Mouse (Mus musculus) lung, postnatal 0 days (tissue): ENCODE measurements around the gene Gm8947. TPM values are rescaled to one million over a fixed set of nuclear protein-coding genes. Genes with fewer than 3 reads are reported as not detected.

Experiments used
- ATAC-seq: fragments of 200-750 bp; cut with Nextera tagmentation; 2 replicates; pipeline ENCODE4 v1.8.0; 2017; ENCODE audit warnings: moderate library complexity
- DNase-seq: peaks from one replicate; pipeline ENCODE4 v3.0.0-alpha.2; 2016; ENCODE audit warnings: low spot score
- H3K27ac ChIP-seq: fragments of 300-500 bp; sonication (generic); 2 replicates; pipeline ENCODE4 v1.5.1; 2014; ENCODE audit warnings: antibody characterized with exemption, mild to moderate bottlenecking, low read length, mixed read lengths
- H3K27me3 ChIP-seq: fragments of 300-500 bp; sonication (generic); replicated peaks from 2 replicates; pipeline ENCODE4 v1.6.1; 2014; ENCODE audit warnings: low read length, mixed read lengths; ENCODE audit not compliant: insufficient read depth
- H3K36me3 ChIP-seq: fragments of 300-500 bp; sonication (generic); 2 replicates; pipeline ENCODE4 v1.6.1; 2014; ENCODE audit warnings: low read length, mixed read lengths; ENCODE audit not compliant: insufficient read depth
- H3K4me1 ChIP-seq: fragments of 300-500 bp; sonication (generic); 2 replicates; pipeline ENCODE4 v1.6.1; 2014; ENCODE audit warnings: antibody characterized with exemption, low read depth, low read length, mixed read lengths; ENCODE audit not compliant: insufficient read depth
- H3K4me2 ChIP-seq: fragments of 300-500 bp; sonication (generic); replicated peaks from 2 replicates; pipeline ENCODE4 v1.6.1; 2014; ENCODE audit warnings: low read depth, mild to moderate bottlenecking, low read length, moderate library complexity, mixed read lengths
- H3K4me3 ChIP-seq: fragments of 300-500 bp; sonication (generic); 2 replicates; pipeline ENCODE4 v1.5.1; 2014; ENCODE audit warnings: low read depth, low read length
- H3K9ac ChIP-seq: fragments of 300-500 bp; sonication (generic); replicated peaks from 2 replicates; pipeline ENCODE4 v1.6.1; 2014; ENCODE audit warnings: low read depth, mild to moderate bottlenecking
- H3K9me3 ChIP-seq: fragments of 300-500 bp; sonication (generic); 2 replicates; pipeline ENCODE4 v1.6.1; 2016; ENCODE audit warnings: low read length, mixed read lengths
- CTCF ChIP-seq: IDR thresholded peaks from 2 replicates; pipeline ENCODE4 v1.5.1; 2016; ENCODE audit warnings: antibody characterized with exemption, mild to moderate bottlenecking
- EP300 ChIP-seq: IDR thresholded peaks from 2 replicates; pipeline ENCODE4 v1.6.1; 2016; ENCODE audit warnings: antibody characterized with exemption, mild to moderate bottlenecking, control low read depth
- WGBS: fragments of 180-500 bp; shearing (Covaris S2); extraction: QIAGEN DNeasy Blood & Tissue Kit; methylation state at CpG from one replicate; pipeline ENCODE4 v1.1.7; 2014; 5-methylcytosine and 5-hydroxymethylcytosine counted together
- polyA plus RNA-seq: library from polyadenylated mRNA; unstranded; fragments of >200 nt; fragmentation: Nextera tagmentation; extraction: Ambion mirVana; gene quantifications from 2 replicates; pipeline ENCODE4 v1.2.1, GENCODE M21; 2015

Gm8947 gene
- polyA plus RNA-seq, 1 experiment from 2014 or later: not detected

- DNase-seq: peak; percentile 10
- H3K9ac ChIP-seq: no peak overlapping the region
- H3K27ac ChIP-seq: no peak overlapping the region
- ATAC-seq: no peak
- H3K27me3 ChIP-seq: no peaks in the 10 kb centered on the region
- no peak overlapping the region for H3K4me3 ChIP-seq
- H3K36me3 ChIP-seq: no peaks in the 10 kb centered on the region
- TF ChIP-seq CTCF (no peak), EP300 (no peak)
- H3K9me3 ChIP-seq: no peaks in the 10 kb centered on the region
- H3K4me1 ChIP-seq: no peaks in the 10 kb centered on the region; the same call in 1 of the 2 replicates
- 29% methylated on average over 12 of the region's 12 CpGs for WGBS
- H3K4me2 ChIP-seq: no peak overlapping the region
Measured at GRCm38 (mm10) chr1:151167297-151168047, 24.7 kb upstream of the Gm8947 start.

- WGBS: 58% methylated on average over 3 of the region's 3 CpGs
- H3K9me3 ChIP-seq: no peaks in the 10 kb centered on the region
Measured at GRCm38 (mm10) chr1:151168637-151169036, 23.5 kb upstream of the Gm8947 start.

GRCm38 (mm10) chr1:151171572-151172461 is 20.4 kb upstream of the Gm8947 start:
- H3K4me1 ChIP-seq: no peaks in the 10 kb centered on the region; the same call in 1 of the 2 replicates
- no peak for TF ChIP-seq CTCF
- no peak for TF ChIP-seq EP300
- no peaks in the 10 kb centered on the region for H3K9me3 ChIP-seq
- no peak overlapping the region for H3K27ac ChIP-seq
- no peak overlapping the region for H3K4me2 ChIP-seq
- H3K9ac ChIP-seq: no peak overlapping the region
- H3K27me3 ChIP-seq: no peaks in the 10 kb centered on the region
- H3K4me3 ChIP-seq: no peak overlapping the region
- H3K36me3 ChIP-seq: no peaks in the 10 kb centered on the region
- 79% methylated on average over 2 of the region's 2 CpGs for WGBS
- ATAC-seq: no peak
- DNase-seq: no peak

More at GRCm38 (mm10) chr1:151168637-151169036, 23.5 kb upstream of the Gm8947 start:
- H3K36me3 ChIP-seq: no peaks in the 10 kb centered on the region
- DNase-seq (no peak), ATAC-seq (no peak)
- H3K4me1 ChIP-seq: no peaks in the 10 kb centered on the region; the same call in 1 of the 2 replicates
- no peak overlapping the region for H3K27ac ChIP-seq
- TF ChIP-seq CTCF (no peak), EP300 (no peak)
- no peak overlapping the region for H3K4me3 ChIP-seq
- no peaks in the 10 kb centered on the region for H3K27me3 ChIP-seq
- H3K9ac ChIP-seq: no peak overlapping the region
- no peak overlapping the region for H3K4me2 ChIP-seq

GRCm38 (mm10) chr1:151177030-151177936 is 14.9 kb upstream of the Gm8947 start:
- Histone ChIP-seq H3K9me3 (no peaks in the 10 kb centered on the region), H3K27ac (no peak overlapping the region), H3K36me3 (no peaks in the 10 kb centered on the region), H3K9ac (no peak overlapping the region), H3K4me2 (peak overlapping the region; percentile 33; the same call in 1 of the 2 replicates), H3K4me3 (no peak overlapping the region), H3K27me3 (no peaks in the 10 kb centered on the region), H3K4me1 (peaks cover 3% of the 10 kb centered on the region; the same call in 1 of the 2 replicates)
- ATAC-seq: peak; percentile 81
- DNase-seq: peak; percentile 65
- TF ChIP-seq CTCF (no peak), EP300 (no peak)
- WGBS: 9% methylated on average over 10 of the region's 10 CpGs

- TF ChIP-seq CTCF: no peak
- TF ChIP-seq EP300: no peak
- Histone ChIP-seq H3K4me1 (peaks cover 3% of the 10 kb centered on the region; the same call in 1 of the 2 replicates), H3K4me2 (peak overlapping the region; percentile 33; the same call in 1 of the 2 replicates), H3K9ac (no peak overlapping the region), H3K36me3 (no peaks in the 10 kb centered on the region), H3K27me3 (no peaks in the 10 kb centered on the region), H3K27ac (no peak overlapping the region), H3K9me3 (no peaks in the 10 kb centered on the region), H3K4me3 (no peak overlapping the region)
- DNase-seq (no peak), ATAC-seq (no peak; the same call in 1 of the 2 replicates)
- 8% methylated on average over 4 of the region's 4 CpGs for WGBS
Measured at GRCm38 (mm10) chr1:151177937-151178271, 14.3 kb upstream of the Gm8947 start.
